Mouse (Mus musculus): ENCODE measurements around the gene Csf2. TPM values are rescaled to one million over a fixed set of nuclear protein-coding genes. Genes with fewer than 3 reads are reported as not detected.
"Not testable (repeated sequence)": the region's sequence is repeated elsewhere in the genome, so short reads cannot be mapped to it uniquely, and the experiment has no call there.

The Csf2 gene
- not detected in 2 replicates for polyA plus RNA-seq (2012; rRNA removed)

GRCm38 (mm10) chr11:54248940-54249717 lies at the start of gene Csf2:
Gene Csf2, minus strand, starts transcription at chr11:54249667.
- no peak for DNase-seq (ENCODE audit: low read depth)

GRCm38 (mm10) chr11:54298777-54299176 lies 49.3 kb upstream of the Csf2 start:
- no peak for DNase-seq (ENCODE audit: low read depth)

GRCm38 (mm10) chr11:54297471-54297870 lies 48.0 kb upstream of the Csf2 start:
- not testable (repeated sequence) for DNase-seq (ENCODE audit: low read depth)

GRCm38 (mm10) chr11:54296734-54297133 lies 47.3 kb upstream of the Csf2 start:
- DNase-seq (ENCODE audit: low read depth): no peak

- no peak for DNase-seq (ENCODE audit: low read depth)
Observed at GRCm38 (mm10) chr11:54295971-54296370, 46.5 kb upstream of the Csf2 start.

- DNase-seq (ENCODE audit: low read depth): no peak
Observed at GRCm38 (mm10) chr11:54293980-54294807, 44.7 kb upstream of the Csf2 start.

GRCm38 (mm10) chr11:54292163-54292562 lies 42.7 kb upstream of the Csf2 start:
- no peak for DNase-seq (ENCODE audit: low read depth)

GRCm38 (mm10) chr11:54287821-54288453 lies 38.5 kb upstream of the Csf2 start:
- DNase-seq (ENCODE audit: low read depth): no peak

- no peak for DNase-seq (ENCODE audit: low read depth)
Observed at GRCm38 (mm10) chr11:54271437-54271949, 22.0 kb upstream of the Csf2 start.

GRCm38 (mm10) chr11:54269191-54269896 lies 19.9 kb upstream of the Csf2 start:
- DNase-seq (ENCODE audit: low read depth): no peak

- DNase-seq (ENCODE audit: low read depth): no peak
Observed at GRCm38 (mm10) chr11:54267177-54267576, 17.7 kb upstream of the Csf2 start, which contains the start of gene Il3. Gene Il3, minus strand, starts transcription at chr11:54267277.

- DNase-seq (ENCODE audit: low read depth): peak; percentile 3
Observed at GRCm38 (mm10) chr11:54264542-54264941, 15.1 kb upstream of the Csf2 start.

GRCm38 (mm10) chr11:54263405-54264031 lies 14.1 kb upstream of the Csf2 start:
- DNase-seq (ENCODE audit: low read depth): no peak

- peak; percentile 2 for DNase-seq (ENCODE audit: low read depth)
Observed at GRCm38 (mm10) chr11:54256624-54257376, 7.3 kb upstream of the Csf2 start.

GRCm38 (mm10) chr11:54254114-54254513 lies 4.6 kb upstream of the Csf2 start:
- DNase-seq (ENCODE audit: low read depth): no peak

GRCm38 (mm10) chr11:54250575-54250974 lies 1.1 kb upstream of the Csf2 start:
- DNase-seq (ENCODE audit: low read depth): no peak

- no peak for DNase-seq (ENCODE audit: low read depth)
Observed at GRCm38 (mm10) chr11:54249748-54250147, 281 bp upstream of the Csf2 start.

GRCm38 (mm10) chr11:54247251-54247950 lies 2.1 kb downstream of the Csf2 start:
- DNase-seq (ENCODE audit: low read depth): no peak

- DNase-seq (ENCODE audit: low read depth): no peak
Observed at GRCm38 (mm10) chr11:54244465-54244864, 5.0 kb downstream of the Csf2 start.

- no peak for DNase-seq (ENCODE audit: low read depth)
Observed at GRCm38 (mm10) chr11:54242494-54242893, 7.0 kb downstream of the Csf2 start.

Measured in gonadal fat pad, adult 2 months (tissue).